Comparison of ENCODE assay signal across 7 mouse cellular contexts in the genomic region with DNA sequence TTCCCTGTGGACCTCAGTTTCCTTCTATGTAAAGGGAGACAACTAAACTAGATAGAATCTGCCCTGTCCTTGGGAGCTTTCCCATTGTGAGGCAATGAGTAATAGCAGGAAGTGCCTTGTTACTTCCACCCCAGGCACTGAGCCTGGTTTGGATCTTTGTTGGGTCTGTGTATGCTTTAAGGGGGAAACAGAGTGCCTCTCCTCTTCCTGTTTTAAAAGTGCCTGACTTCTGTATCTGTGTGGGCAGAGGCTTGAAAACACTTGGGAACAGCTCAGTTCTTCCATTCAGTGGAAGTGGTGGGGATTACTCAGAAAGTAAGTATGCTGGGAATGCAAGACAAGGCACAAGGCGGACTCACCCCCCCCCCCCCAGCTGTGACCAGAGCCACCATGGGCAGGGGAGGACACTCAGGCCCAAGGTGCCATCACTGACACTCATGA. TPM values are rescaled to one million over a fixed set of nuclear protein-coding genes. Genes with fewer than 3 reads are reported as not detected.
DNase-seq lines count a peak whose midpoint lies in the region; ATAC-seq and TF ChIP-seq lines count a peak whose summit lies in the region.

No protein-coding gene starts in this region.

- H3K27ac ChIP-seq in cortical plate, adult 2 months (ENCODE audit: insufficient read depth, low read length): peak overlapping the region; percentile 78
- peak overlapping the region; percentile 84 for H3K27ac ChIP-seq in lung, embryonic 14.5 days (ENCODE audit: low read depth)

- peak; percentile 79 for ATAC-seq in lung, embryonic 14.5 days (ENCODE audit: insufficient read depth)

- H3K9me3 ChIP-seq in lung, embryonic 14.5 days (ENCODE audit: low read depth, low read length): no peaks in the 10 kb centered on the region

- 50% methylated on average over 1 of the region's 1 CpGs for WGBS in lung, embryonic 14.5 days

- no peak overlapping the region for H3K4me2 ChIP-seq in lung, embryonic 14.5 days

- peak; percentile 93 for DNase-seq in Muller cell, postnatal 12 days (ENCODE audit: inconsistent ontology term)
- peak; percentile 59 for DNase-seq in heart, postnatal 4 days
- DNase-seq in lung, embryonic 14.5 days: peak; percentile 72
- no peak for DNase-seq in thymus, postnatal 14 days
- DNase-seq in ovary, adult 18-20 months (ENCODE audit: low spot score): no peak
- DNase-seq in urinary bladder, postnatal 4 days (ENCODE audit: low spot score in 2 of 2): no peak

- H3K9ac ChIP-seq in lung, embryonic 14.5 days: no peak overlapping the region

- H3K4me3 ChIP-seq in cortical plate, adult 2 months (ENCODE audit: insufficient read depth, low read length): no peak overlapping the region
- H3K4me3 ChIP-seq in lung, embryonic 14.5 days (ENCODE audit: low read depth, low read length): no peak overlapping the region

- no peaks in the 10 kb centered on the region for H3K4me1 ChIP-seq in cortical plate, adult 2 months (ENCODE audit: control insufficient read depth, insufficient read depth, low read length)
- peaks cover 11% of the 10 kb centered on the region for H3K4me1 ChIP-seq in lung, embryonic 14.5 days (ENCODE audit: insufficient read depth)

- H3K36me3 ChIP-seq in lung, embryonic 14.5 days (ENCODE audit: insufficient read depth): peaks cover 8% of the 10 kb centered on the region; the same call in 1 of the 2 replicates

- no peak for TF ChIP-seq POLR2A in cortical plate, adult 2 months (IDR thresholded peaks at IDR 0.05; ENCODE audit: extremely low read depth, insufficient read depth, low read length)

- TF ChIP-seq CTCF in cortical plate, adult 2 months (IDR thresholded peaks at IDR 0.05; ENCODE audit: extremely low read depth, insufficient read depth, low read length): no peak
- no peak for TF ChIP-seq CTCF in lung, embryonic 14.5 days (IDR thresholded peaks at IDR 0.05; ENCODE audit: low read depth)

- no peaks in the 10 kb centered on the region for H3K27me3 ChIP-seq in lung, embryonic 14.5 days (ENCODE audit: insufficient read depth, low read length)

RNA-seq across cellular contexts. Expression of gene Ehd4, which starts 25.8 kb away (rescaled TPM):
- 9.1 and 10.6 TPM in 2 replicates for polyA plus RNA-seq in cortical plate, adult 2 months (2012; rRNA removed)
- 100 to 1,000 TPM; 461 to 503 TPM for total RNA-seq in heart, postnatal 4 days (2021)
- polyA plus RNA-seq in lung, embryonic 14.5 days (2014; fragmentation: Nextera tagmentation; extraction: Ambion mirVana): 60.7 and 62.9 TPM in 2 replicates

Comparison
In these comparisons a context has a peak if more than half of its experiments do, and no peak if none do; other contexts are left out.
1. DNase-seq: peak in Muller cell, postnatal 12 days (single experiment), heart, postnatal 4 days (single experiment) and lung, embryonic 14.5 days (single experiment); none in thymus, postnatal 14 days (single experiment), ovary, adult 18-20 months (single experiment) and urinary bladder, postnatal 4 days (0 of 2).